Mouse (Mus musculus): ENCODE results near the gene Pde1b. TPM values are rescaled to one million over a fixed set of nuclear protein-coding genes. Genes with fewer than 3 reads are reported as not detected.

The Pde1b gene
- total RNA-seq, 4 experiments from 2014 or later = 0.41 to 0.52 (median 0.46) TPM

GRCm38 (mm10) chr15:103551053-103551452 lies 48.2 kb downstream of the Pde1b start:
- DNase-seq (ENCODE audit: low spot score in 2 of 2) = no peak

GRCm38 (mm10) chr15:103552096-103552690 lies 49.4 kb downstream of the Pde1b start:
- no peak for DNase-seq (ENCODE audit: low spot score in 2 of 2)

- DNase-seq (ENCODE audit: low spot score in 2 of 2) = no peak
These were observed 62.1 kb downstream of the Pde1b start, which contains the start of gene Glycam1 for GRCm38 (mm10) chr15:103564981-103565380. Gene Glycam1 (minus strand): TSS chr15:103565081.

Other genes starting within 250 kb of the Pde1b start
- gene Nfe2, start 244.6 kb upstream of the Pde1b start, total RNA-seq (2022) = not detected
- 10 to 100 TPM; 34.7 to 39.4 (median 35.6) TPM for gene Copz1, start 230.3 kb upstream of the Pde1b start, total RNA-seq (2022)
- not detected for gene Gpr84, start 192.4 kb upstream of the Pde1b start, total RNA-seq (2022)
- 1 to 10 TPM; 5.7 to 6.4 (median 5.9) TPM for gene Zfp385a, start 162.9 kb upstream of the Pde1b start, total RNA-seq (2022)
- gene Itga5, start 136.3 kb upstream of the Pde1b start, total RNA-seq (2022) = 1 to 10 TPM; 4.0 to 4.9 (median 4.5) TPM
- gene Gtsf1, start 72.6 kb upstream of the Pde1b start, total RNA-seq (2022) = not detected
- gene Gtsf2, start 54.6 kb upstream of the Pde1b start, total RNA-seq (2022) = not detected
- 1 to 10 TPM in 1 of 4 experiments, under 1 TPM in 3; 0.27 to 1.0 (median 0.63) TPM for gene Nckap1l, start 49.2 kb upstream of the Pde1b start, total RNA-seq (2022)
- gene Ppp1r1a, start 35.0 kb downstream of the Pde1b start, total RNA-seq (2022) = 100 to 1,000 TPM in 2 of 4 experiments, 10 to 100 TPM in 2; 77.3 to 125 (median 101) TPM
- not detected for gene Glycam1, start 62.0 kb downstream of the Pde1b start, total RNA-seq (2022)